Mouse (Mus musculus): ENCODE measurements around the gene Angptl2. TPM values are rescaled to one million over a fixed set of nuclear protein-coding genes. Genes with fewer than 3 reads are reported as not detected.

Gene Angptl2
- polyA plus RNA-seq, 1 experiment from 2014 or later = 35.8 TPM

- H3K4me1 ChIP-seq (replicated peaks; ENCODE audit: control insufficient read depth, insufficient read depth, low read length) = peaks cover 9% of the 10 kb centered on the region; the same call in 1 of the 2 replicates
- no peak for ATAC-seq (ENCODE audit: low read depth)
- H3K9ac ChIP-seq (ENCODE audit: low read length) = no peak overlapping the region
- H3K4me2 ChIP-seq (ENCODE audit: low read depth, low read length) = no peak overlapping the region
- no peaks in the 10 kb centered on the region for H3K9me3 ChIP-seq (ENCODE audit: control insufficient read depth, low read length)
- no peaks in the 10 kb centered on the region for H3K36me3 ChIP-seq (ENCODE audit: control insufficient read depth, insufficient read depth, low read length)
- no peak overlapping the region for H3K27ac ChIP-seq (ENCODE audit: low read length)
- H3K27me3 ChIP-seq (ENCODE audit: control insufficient read depth, insufficient read depth, low read depth, low read length) = no peaks in the 10 kb centered on the region
- 64% methylated on average over 12 of the region's 12 CpGs for WGBS
- H3K4me3 ChIP-seq (ENCODE audit: low read length) = no peak overlapping the region
Measured at GRCm38 (mm10) chr2:33177443-33178242, 38.2 kb upstream of the Angptl2 start.

GRCm38 (mm10) chr2:33178243-33178932 is 37.5 kb upstream of the Angptl2 start:
- H3K27me3 ChIP-seq (ENCODE audit: control insufficient read depth, insufficient read depth, low read depth, low read length) = no peaks in the 10 kb centered on the region
- ATAC-seq (ENCODE audit: low read depth) = peak; percentile 27
- no peaks in the 10 kb centered on the region for H3K9me3 ChIP-seq (ENCODE audit: control insufficient read depth, low read length)
- no peak overlapping the region for H3K9ac ChIP-seq (ENCODE audit: low read length)
- WGBS = 53% methylated on average over 11 of the region's 11 CpGs
- no peak overlapping the region for H3K4me2 ChIP-seq (ENCODE audit: low read depth, low read length)
- no peaks in the 10 kb centered on the region for H3K36me3 ChIP-seq (ENCODE audit: control insufficient read depth, insufficient read depth, low read length)
- H3K4me1 ChIP-seq (replicated peaks; ENCODE audit: control insufficient read depth, insufficient read depth, low read length) = peaks cover 9% of the 10 kb centered on the region; the same call in 1 of the 2 replicates
- no peak overlapping the region for H3K4me3 ChIP-seq (ENCODE audit: low read length)
- no peak overlapping the region for H3K27ac ChIP-seq (ENCODE audit: low read length)

- Histone ChIP-seq H3K27ac (ENCODE audit: low read length) (no peak overlapping the region), H3K9me3 (ENCODE audit: control insufficient read depth, low read length) (no peaks in the 10 kb centered on the region), H3K9ac (ENCODE audit: low read length) (no peak overlapping the region), H3K27me3 (ENCODE audit: control insufficient read depth, insufficient read depth, low read depth, low read length) (no peaks in the 10 kb centered on the region), H3K4me1 (replicated peaks; ENCODE audit: control insufficient read depth, insufficient read depth, low read length) (peaks cover 9% of the 10 kb centered on the region; the same call in 1 of the 2 replicates), H3K4me2 (ENCODE audit: low read depth, low read length) (no peak overlapping the region), H3K36me3 (ENCODE audit: control insufficient read depth, insufficient read depth, low read length) (no peaks in the 10 kb centered on the region), H3K4me3 (ENCODE audit: low read length) (no peak overlapping the region)
- 81% methylated on average over 14 of the region's 14 CpGs for WGBS
- ATAC-seq (ENCODE audit: low read depth) = no peak
Measured at GRCm38 (mm10) chr2:33179171-33179929, 36.5 kb upstream of the Angptl2 start.

- Histone ChIP-seq H3K36me3 (ENCODE audit: control insufficient read depth, insufficient read depth, low read length) (no peaks in the 10 kb centered on the region), H3K9me3 (ENCODE audit: control insufficient read depth, low read length) (no peaks in the 10 kb centered on the region), H3K27ac (ENCODE audit: low read length) (no peak overlapping the region), H3K4me1 (replicated peaks; ENCODE audit: control insufficient read depth, insufficient read depth, low read length) (peaks cover 9% of the 10 kb centered on the region; the same call in 1 of the 2 replicates), H3K27me3 (ENCODE audit: control insufficient read depth, insufficient read depth, low read depth, low read length) (no peaks in the 10 kb centered on the region), H3K4me2 (ENCODE audit: low read depth, low read length) (no peak overlapping the region), H3K4me3 (ENCODE audit: low read length) (no peak overlapping the region), H3K9ac (ENCODE audit: low read length) (no peak overlapping the region)
- ATAC-seq (ENCODE audit: low read depth) = peak; percentile 57
- WGBS = 54% methylated on average over 16 of the region's 16 CpGs
Measured at GRCm38 (mm10) chr2:33179930-33180630, 35.8 kb upstream of the Angptl2 start.

GRCm38 (mm10) chr2:33183321-33183720 is 32.5 kb upstream of the Angptl2 start:
- Histone ChIP-seq H3K4me3 (ENCODE audit: low read length) (no peak overlapping the region), H3K9me3 (ENCODE audit: control insufficient read depth, low read length) (no peaks in the 10 kb centered on the region), H3K27me3 (ENCODE audit: control insufficient read depth, insufficient read depth, low read depth, low read length) (no peaks in the 10 kb centered on the region), H3K4me2 (ENCODE audit: low read depth, low read length) (no peak overlapping the region), H3K27ac (ENCODE audit: low read length) (no peak overlapping the region), H3K9ac (ENCODE audit: low read length) (no peak overlapping the region), H3K36me3 (ENCODE audit: control insufficient read depth, insufficient read depth, low read length) (no peaks in the 10 kb centered on the region), H3K4me1 (replicated peaks; ENCODE audit: control insufficient read depth, insufficient read depth, low read length) (peaks cover 6% of the 10 kb centered on the region; the same call in 1 of the 2 replicates)
- no peak for ATAC-seq (ENCODE audit: low read depth)
- WGBS = 93% methylated on average over 7 of the region's 7 CpGs

GRCm38 (mm10) chr2:33184641-33185040 is 31.2 kb upstream of the Angptl2 start:
- H3K27ac ChIP-seq (ENCODE audit: low read length) = no peak overlapping the region
- no peak overlapping the region for H3K4me2 ChIP-seq (ENCODE audit: low read depth, low read length)

GRCm38 (mm10) chr2:33185258-33185657 is 30.6 kb upstream of the Angptl2 start:
- no peaks in the 10 kb centered on the region for H3K9me3 ChIP-seq (ENCODE audit: control insufficient read depth, low read length)
- H3K27me3 ChIP-seq (ENCODE audit: control insufficient read depth, insufficient read depth, low read depth, low read length) = no peaks in the 10 kb centered on the region
- H3K4me1 ChIP-seq (replicated peaks; ENCODE audit: control insufficient read depth, insufficient read depth, low read length) = no peaks in the 10 kb centered on the region
- 67% methylated on average over 7 of the region's 7 CpGs for WGBS
- H3K27ac ChIP-seq (ENCODE audit: low read length) = no peak overlapping the region
- H3K4me2 ChIP-seq (ENCODE audit: low read depth, low read length) = no peak overlapping the region
- H3K9ac ChIP-seq (ENCODE audit: low read length) = no peak overlapping the region
- no peak for ATAC-seq (ENCODE audit: low read depth)
- H3K36me3 ChIP-seq (ENCODE audit: control insufficient read depth, insufficient read depth, low read length) = no peaks in the 10 kb centered on the region
- H3K4me3 ChIP-seq (ENCODE audit: low read length) = no peak overlapping the region

More at GRCm38 (mm10) chr2:33184641-33185040, 31.2 kb upstream of the Angptl2 start:
- Histone ChIP-seq H3K9me3 (ENCODE audit: control insufficient read depth, low read length) (no peaks in the 10 kb centered on the region), H3K9ac (ENCODE audit: low read length) (no peak overlapping the region), H3K4me1 (replicated peaks; ENCODE audit: control insufficient read depth, insufficient read depth, low read length) (peaks cover 3% of the 10 kb centered on the region; the same call in 1 of the 2 replicates), H3K4me3 (ENCODE audit: low read length) (no peak overlapping the region), H3K36me3 (ENCODE audit: control insufficient read depth, insufficient read depth, low read length) (no peaks in the 10 kb centered on the region), H3K27me3 (ENCODE audit: control insufficient read depth, insufficient read depth, low read depth, low read length) (no peaks in the 10 kb centered on the region)
- no peak for ATAC-seq (ENCODE audit: low read depth)
- 59% methylated on average over 10 of the region's 10 CpGs for WGBS

- ATAC-seq (ENCODE audit: low read depth) = no peak
- Histone ChIP-seq H3K36me3 (ENCODE audit: control insufficient read depth, insufficient read depth, low read length) (no peaks in the 10 kb centered on the region), H3K27me3 (ENCODE audit: control insufficient read depth, insufficient read depth, low read depth, low read length) (no peaks in the 10 kb centered on the region), H3K9me3 (ENCODE audit: control insufficient read depth, low read length) (no peaks in the 10 kb centered on the region), H3K4me1 (replicated peaks; ENCODE audit: control insufficient read depth, insufficient read depth, low read length) (no peaks in the 10 kb centered on the region), H3K4me3 (ENCODE audit: low read length) (no peak overlapping the region), H3K27ac (ENCODE audit: low read length) (no peak overlapping the region), H3K9ac (ENCODE audit: low read length) (no peak overlapping the region), H3K4me2 (ENCODE audit: low read depth, low read length) (no peak overlapping the region)
- WGBS = 62% methylated on average over 7 of the region's 7 CpGs
Measured at GRCm38 (mm10) chr2:33186505-33186904, 29.4 kb upstream of the Angptl2 start.
